Mouse (Mus musculus) erythroid progenitor cell, adult 5-6 weeks (primary cell): ENCODE data around the gene Csdc2. TPM values are rescaled to one million over a fixed set of nuclear protein-coding genes. Genes with fewer than 3 reads are reported as not detected.

Source experiments
- ATAC-seq: replicated peaks from 2 replicates; pipeline ENCODE4 v1.8.0; 2016; ENCODE audit warnings: moderate number of reproducible peaks, mild to moderate bottlenecking, moderate TSS enrichment, inconsistent platforms; ENCODE audit not compliant: poor library complexity, low FRiP score, severe bottlenecking
- total RNA-seq, 2 experiments: library from RNA; stranded (forward) in 1 of 2; stranded (reverse) in 1 of 2; fragments of 150-400 nt in 1 of 2; fragments of 186-747, 209-891 nt in 1 of 2; gene quantifications; 2 replicates each; pipeline versions ENCODE4 v1.2.3 to v1.2.4; 2015 to 2017; ENCODE audit warnings: low replicate concordance in 2 of 2

Gene Csdc2
- total RNA-seq, 2 experiments from 2014 or later, result not detected

- ATAC-seq, result no peak
These were observed 15.3 kb upstream of the Csdc2 start for GRCm38 (mm10) chr15:81921255-81921654.

- ATAC-seq, result peak; percentile 39
These were observed 11.6 kb upstream of the Csdc2 start for GRCm38 (mm10) chr15:81924933-81925332.

GRCm38 (mm10) chr15:81925760-81926445 lies 10.7 kb upstream of the Csdc2 start, which contains the start of gene Polr3h:
TSS of gene Polr3h (minus strand) at chr15:81926240.
- ATAC-seq, result peak; percentile 93

- peak; percentile 8; the same call in 1 of the 2 replicates for ATAC-seq
These were observed 10.1 kb upstream of the Csdc2 start for GRCm38 (mm10) chr15:81926446-81926822.

GRCm38 (mm10) chr15:81927741-81928140 lies 8.8 kb upstream of the Csdc2 start:
- no peak for ATAC-seq

GRCm38 (mm10) chr15:81928277-81928676 lies 8.3 kb upstream of the Csdc2 start:
- no peak for ATAC-seq

- no peak for ATAC-seq
These were observed 3.5 kb upstream of the Csdc2 start for GRCm38 (mm10) chr15:81932951-81933470.

GRCm38 (mm10) chr15:81933986-81934385 lies 2.6 kb upstream of the Csdc2 start:
- no peak for ATAC-seq

GRCm38 (mm10) chr15:81935869-81936637 lies 506 bp upstream of the Csdc2 start:
- no peak for ATAC-seq

- ATAC-seq, result no peak
These were observed 776 bp downstream of the Csdc2 start for GRCm38 (mm10) chr15:81937098-81937972.

- no peak for ATAC-seq
These were observed 1.7 kb downstream of the Csdc2 start for GRCm38 (mm10) chr15:81938246-81938645.

- ATAC-seq, result no peak
These were observed 2.7 kb downstream of the Csdc2 start for GRCm38 (mm10) chr15:81939157-81939715.

GRCm38 (mm10) chr15:81939774-81940173 lies 3.2 kb downstream of the Csdc2 start:
- no peak for ATAC-seq

- ATAC-seq, result no peak
These were observed 3.7 kb downstream of the Csdc2 start for GRCm38 (mm10) chr15:81940219-81940618.

- ATAC-seq, result no peak
These were observed 4.5 kb downstream of the Csdc2 start for GRCm38 (mm10) chr15:81941010-81941409.

- no peak for ATAC-seq
These were observed 6.7 kb downstream of the Csdc2 start for GRCm38 (mm10) chr15:81943176-81943749.

GRCm38 (mm10) chr15:81949076-81949475 lies 12.5 kb downstream of the Csdc2 start:
- no peak for ATAC-seq

- ATAC-seq, result no peak
These were observed 13.0 kb downstream of the Csdc2 start for GRCm38 (mm10) chr15:81949476-81950131.

GRCm38 (mm10) chr15:81950716-81951115 lies 14.2 kb downstream of the Csdc2 start:
- no peak for ATAC-seq
